In the genomic region with DNA sequence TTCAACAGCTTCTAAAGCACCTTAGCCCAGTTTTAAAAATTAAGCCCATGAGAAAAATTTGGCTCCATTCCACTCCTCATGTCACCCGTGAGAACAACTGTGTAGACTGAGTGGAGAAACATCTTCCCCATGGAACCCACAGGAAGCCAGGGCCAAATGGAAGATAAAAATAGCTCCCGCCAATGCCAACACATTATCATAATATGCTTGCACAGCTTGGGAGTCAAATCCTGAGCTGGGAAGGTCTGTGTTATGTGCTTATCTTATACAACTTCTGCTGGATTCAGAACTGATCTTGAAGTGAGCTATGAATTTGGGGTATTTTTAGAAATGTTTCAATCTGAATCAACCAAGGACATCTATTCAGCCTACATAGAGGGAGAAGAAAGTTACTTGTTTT, we compare ENCODE assay signal across 15 mouse cellular contexts.
DNase-seq lines count a peak whose midpoint lies in the region; ATAC-seq lines count a peak whose summit lies in the region.
"Had no signal": no experiment of that assay in that cellular context is flagged by ENCODE, and none has a peak within 500 bp of the region (broad histone marks: within the 10 kb centered on the region; RNA-seq: fewer than 3 reads in every experiment).

No protein-coding gene starts in this region.

- H3K27me3 ChIP-seq in forebrain, embryonic 14.5 days (replicated peaks; ENCODE audit: control insufficient read depth, insufficient read depth, low read length) = no peaks in the 10 kb centered on the region
- no peaks in the 10 kb centered on the region for H3K27me3 ChIP-seq in forebrain, embryonic 13.5 days
- no peaks in the 10 kb centered on the region for H3K27me3 ChIP-seq in heart, embryonic 16.5 days (ENCODE audit: control insufficient read depth, insufficient read depth, low read length)
- H3K27me3 ChIP-seq: midbrain, embryonic 13.5 days had no signal

- ATAC-seq in forebrain, embryonic 14.5 days = no peak
- no peak for ATAC-seq in forebrain, embryonic 13.5 days
- peak; percentile 76 for ATAC-seq in heart, embryonic 16.5 days (replicated peaks; ENCODE audit: extremely low read depth, insufficient read depth, low FRiP score)
- ATAC-seq: inflammation-experienced regulatory T-cells, adult 6 months; liver, postnatal 0 days; midbrain, embryonic 13.5 days had no signal

- no peak overlapping the region for H3K9ac ChIP-seq in forebrain, embryonic 14.5 days (ENCODE audit: low read length)
- H3K9ac ChIP-seq in forebrain, embryonic 13.5 days = no peak overlapping the region
- H3K9ac ChIP-seq in heart, embryonic 16.5 days (ENCODE audit: low read length) = no peak overlapping the region
- H3K9ac ChIP-seq: liver, postnatal 0 days; midbrain, embryonic 13.5 days had no signal

- H3K4me3 ChIP-seq in forebrain, embryonic 14.5 days (ENCODE audit: low read depth, low read length) = no peak overlapping the region
- H3K4me3 ChIP-seq in forebrain, embryonic 13.5 days = no peak overlapping the region
- H3K4me3 ChIP-seq in heart, embryonic 16.5 days (ENCODE audit: low read length) = no peak overlapping the region
- H3K4me3 ChIP-seq: layer of hippocampus, adult 2 months; midbrain, embryonic 13.5 days had no signal

- no peak overlapping the region for H3K4me2 ChIP-seq in forebrain, embryonic 14.5 days (ENCODE audit: low read length)
- no peak overlapping the region for H3K4me2 ChIP-seq in forebrain, embryonic 13.5 days
- H3K4me2 ChIP-seq in heart, embryonic 16.5 days (ENCODE audit: low read depth, low read length) = no peak overlapping the region
- H3K4me2 ChIP-seq: midbrain, embryonic 13.5 days had no signal

- peak; percentile 4 for DNase-seq in forebrain, embryonic 14.5 days (ENCODE audit: low spot score)
- no peak for DNase-seq in heart, adult 9 months (ENCODE audit: low spot score in 2 of 2)
- DNase-seq in right cerebral cortex, postnatal 10 days (ENCODE audit: low spot score in 2 of 2) = peak; percentile 26 to 61
- DNase-seq in right cerebral cortex, postnatal 25 days = no peak
- no peak for DNase-seq in thymus, postnatal 10 days (ENCODE audit: low spot score in 2 of 2)
- DNase-seq: adrenal gland, adult 8-10 months; B cell, adult 2 months; liver, postnatal 0 days; thymus, postnatal 36 days had no signal

- no peaks in the 10 kb centered on the region for H3K4me1 ChIP-seq in forebrain, embryonic 14.5 days (ENCODE audit: control insufficient read depth, insufficient read depth, low read length)
- no peaks in the 10 kb centered on the region for H3K4me1 ChIP-seq in forebrain, embryonic 13.5 days
- no peaks in the 10 kb centered on the region; the same call in 1 of the 2 replicates for H3K4me1 ChIP-seq in heart, embryonic 16.5 days (ENCODE audit: control insufficient read depth, insufficient read depth, low read length)
- H3K4me1 ChIP-seq: midbrain, embryonic 13.5 days had no signal

- H3K36me3 ChIP-seq in forebrain, embryonic 14.5 days (ENCODE audit: control insufficient read depth, insufficient read depth, low read length) = no peaks in the 10 kb centered on the region
- no peaks in the 10 kb centered on the region for H3K36me3 ChIP-seq in forebrain, embryonic 13.5 days (ENCODE audit: poor library complexity, severe bottlenecking)
- no peaks in the 10 kb centered on the region for H3K36me3 ChIP-seq in heart, embryonic 16.5 days (ENCODE audit: control insufficient read depth, insufficient read depth)
- H3K36me3 ChIP-seq: midbrain, embryonic 13.5 days had no signal

- no peak overlapping the region for H3K27ac ChIP-seq in forebrain, embryonic 14.5 days (ENCODE audit: low read depth, low read length)
- no peak overlapping the region for H3K27ac ChIP-seq in forebrain, embryonic 13.5 days
- peak overlapping the region; percentile 54 for H3K27ac ChIP-seq in heart, embryonic 16.5 days (ENCODE audit: low read length)
- H3K27ac ChIP-seq: layer of hippocampus, adult 2 months; macrophage; midbrain, embryonic 13.5 days had no signal

- 84% methylated on average over 2 of the region's 2 CpGs for WGBS in forebrain, embryonic 14.5 days
- WGBS in forebrain, embryonic 13.5 days = 88% methylated on average over 2 of the region's 2 CpGs
- 23% methylated on average over 2 of the region's 2 CpGs for WGBS in heart, embryonic 16.5 days

- H3K9me3 ChIP-seq in forebrain, embryonic 14.5 days (replicated peaks; ENCODE audit: control insufficient read depth, low read length) = no peaks in the 10 kb centered on the region
- H3K9me3 ChIP-seq in forebrain, embryonic 13.5 days (replicated peaks) = no peaks in the 10 kb centered on the region
- no peaks in the 10 kb centered on the region for H3K9me3 ChIP-seq in heart, embryonic 16.5 days (replicated peaks; ENCODE audit: control insufficient read depth, low read length)
- H3K9me3 ChIP-seq: midbrain, embryonic 13.5 days had no signal

Comparison
In these comparisons a context has a peak if more than half of its experiments do, and no peak if none do; other contexts are left out.
1. DNase-seq: peak in forebrain, embryonic 14.5 days (single experiment) and right cerebral cortex, postnatal 10 days (2 of 2); none in heart, adult 9 months (0 of 2), right cerebral cortex, postnatal 25 days (single experiment) and thymus, postnatal 10 days (0 of 2).